Mouse (Mus musculus): Measurements from ENCODE around the gene Fcrl5. TPM values are rescaled to one million over a fixed set of nuclear protein-coding genes. Genes with fewer than 3 reads are reported as not detected.

The Fcrl5 gene
- polyA plus RNA-seq, 1 experiment, result not detected

DNA sequence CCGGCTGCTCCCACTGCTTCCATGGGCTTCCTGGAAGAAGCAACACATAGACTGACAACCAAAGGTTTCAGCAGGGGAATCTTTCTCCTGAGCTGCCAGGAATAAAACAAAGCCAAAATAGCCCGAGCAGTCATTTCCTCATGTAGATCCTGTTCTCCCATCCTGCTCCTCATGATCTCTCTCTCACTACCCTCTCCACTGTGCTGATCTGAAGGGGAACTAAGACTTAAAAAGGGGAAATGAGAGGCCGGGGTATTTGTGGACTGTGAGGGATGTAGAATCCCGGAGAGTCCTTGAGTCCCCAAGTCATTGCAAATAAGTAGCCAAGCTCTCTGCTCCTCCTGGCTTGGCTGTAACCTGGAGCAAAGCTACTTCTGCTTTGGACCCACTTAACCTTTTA, 85.6 kb downstream of the Fcrl5 start:
- TF ChIP-seq CTCF (IDR thresholded peaks at IDR 0.05; ENCODE audit: borderline replicate concordance, extremely low read depth, insufficient read depth, insufficient read length) (no peak), POLR2A (IDR thresholded peaks at IDR 0.05; ENCODE audit: borderline replicate concordance, extremely low read depth, insufficient read depth, insufficient read length, poor library complexity, severe bottlenecking) (no peak)
- no peak for DNase-seq (ENCODE audit: low read depth)

DNA sequence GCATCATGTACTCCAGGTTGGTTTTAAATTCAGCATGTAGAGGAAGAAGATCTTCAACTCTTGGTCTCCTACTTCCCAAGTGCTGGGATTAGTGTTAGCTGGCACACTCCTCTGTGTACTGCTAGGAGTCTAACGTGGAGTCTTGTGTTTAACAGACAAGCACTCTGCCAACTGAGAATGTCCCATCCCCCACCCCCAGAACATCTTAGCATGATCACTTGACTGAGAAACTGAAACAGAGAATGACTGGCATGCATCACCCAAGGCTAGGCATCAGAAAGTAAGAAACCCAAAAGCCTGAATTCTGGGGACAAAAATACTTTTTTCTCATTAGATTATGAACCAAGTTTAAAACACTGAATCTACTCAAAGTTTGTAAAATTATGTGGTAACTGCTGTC, 86.3 kb downstream of the Fcrl5 start:
- TF ChIP-seq CTCF (IDR thresholded peaks at IDR 0.05; ENCODE audit: borderline replicate concordance, extremely low read depth, insufficient read depth, insufficient read length) (no peak), POLR2A (IDR thresholded peaks at IDR 0.05; ENCODE audit: borderline replicate concordance, extremely low read depth, insufficient read depth, insufficient read length, poor library complexity, severe bottlenecking) (no peak)
- no peak for DNase-seq (ENCODE audit: low read depth)

DNA sequence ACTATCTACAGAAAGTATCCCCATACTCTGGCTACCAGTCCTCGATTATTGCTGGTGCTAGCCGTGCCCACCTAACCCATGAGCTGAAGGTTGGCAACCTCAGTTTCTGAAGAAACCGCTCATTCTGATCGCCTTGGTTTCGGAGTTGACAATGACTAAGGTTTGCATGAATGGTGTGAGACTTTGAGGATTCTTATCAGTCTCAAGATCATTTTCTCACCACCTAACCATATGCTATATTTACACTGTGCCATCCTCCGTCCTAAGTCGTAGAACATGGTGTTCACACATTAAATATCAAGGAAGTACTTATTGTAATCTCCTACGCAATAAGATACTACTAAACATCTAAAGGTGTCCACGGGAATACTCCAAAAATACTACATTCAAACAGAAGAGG, 88.1 kb downstream of the Fcrl5 start:
- no peak for DNase-seq (ENCODE audit: low read depth)
- TF ChIP-seq CTCF (IDR thresholded peaks at IDR 0.05; ENCODE audit: borderline replicate concordance, extremely low read depth, insufficient read depth, insufficient read length), result no peak
- TF ChIP-seq POLR2A (IDR thresholded peaks at IDR 0.05; ENCODE audit: borderline replicate concordance, extremely low read depth, insufficient read depth, insufficient read length, poor library complexity, severe bottlenecking), result no peak

GRCm38 (mm10) chr3:87525043-87525836, 89.7 kb downstream of the Fcrl5 start, which contains the start of gene Etv3:
Gene Etv3 (plus strand): TSS chr3:87525407.
- peak; percentile 96 for DNase-seq (ENCODE audit: low read depth)
- TF ChIP-seq CTCF (IDR thresholded peaks at IDR 0.05; ENCODE audit: borderline replicate concordance, extremely low read depth, insufficient read depth, insufficient read length), result no peak; the same call in 1 of the 2 replicates
- TF ChIP-seq POLR2A (IDR thresholded peaks at IDR 0.05; ENCODE audit: borderline replicate concordance, extremely low read depth, insufficient read depth, insufficient read length, poor library complexity, severe bottlenecking), result peak; percentile 75

- no peak for TF ChIP-seq POLR2A (IDR thresholded peaks at IDR 0.05; ENCODE audit: borderline replicate concordance, extremely low read depth, insufficient read depth, insufficient read length, poor library complexity, severe bottlenecking)
- TF ChIP-seq CTCF (IDR thresholded peaks at IDR 0.05; ENCODE audit: borderline replicate concordance, extremely low read depth, insufficient read depth, insufficient read length), result no peak
- peak; percentile 20 for DNase-seq (ENCODE audit: low read depth)
Measured at GRCm38 (mm10) chr3:87525837-87526570, 90.4 kb downstream of the Fcrl5 start.

GRCm38 (mm10) chr3:87527139-87527538, 91.6 kb downstream of the Fcrl5 start:
- DNase-seq (ENCODE audit: low read depth), result no peak
- TF ChIP-seq CTCF (IDR thresholded peaks at IDR 0.05; ENCODE audit: borderline replicate concordance, extremely low read depth, insufficient read depth, insufficient read length) (no peak), POLR2A (IDR thresholded peaks at IDR 0.05; ENCODE audit: borderline replicate concordance, extremely low read depth, insufficient read depth, insufficient read length, poor library complexity, severe bottlenecking) (no peak)

GRCm38 (mm10) chr3:87528021-87528420, 92.4 kb downstream of the Fcrl5 start:
- DNase-seq (ENCODE audit: low read depth), result no peak
- TF ChIP-seq CTCF (IDR thresholded peaks at IDR 0.05; ENCODE audit: borderline replicate concordance, extremely low read depth, insufficient read depth, insufficient read length) (no peak), POLR2A (IDR thresholded peaks at IDR 0.05; ENCODE audit: borderline replicate concordance, extremely low read depth, insufficient read depth, insufficient read length, poor library complexity, severe bottlenecking) (no peak)

DNA sequence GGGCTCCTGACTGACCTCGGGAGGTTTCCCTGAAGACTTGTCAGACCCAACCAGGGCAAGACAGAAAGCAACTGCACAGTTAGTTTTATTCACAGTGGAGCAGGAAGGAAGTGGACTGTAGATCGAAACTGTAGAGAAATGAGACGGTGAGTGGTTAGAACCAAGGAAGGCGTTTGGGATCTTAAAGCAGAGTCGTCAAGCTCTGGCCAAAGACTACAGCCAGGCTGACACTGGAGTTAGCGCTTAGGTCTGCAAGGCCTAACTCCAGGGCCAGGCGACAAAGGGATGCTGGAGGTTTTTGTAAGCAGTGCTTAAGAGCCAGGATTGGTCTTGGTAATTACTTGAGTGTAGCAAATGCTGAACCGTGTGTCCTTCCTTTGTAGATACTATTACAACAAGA, 93.3 kb downstream of the Fcrl5 start:
- DNase-seq (ENCODE audit: low read depth), result no peak
- TF ChIP-seq POLR2A (IDR thresholded peaks at IDR 0.05; ENCODE audit: borderline replicate concordance, extremely low read depth, insufficient read depth, insufficient read length, poor library complexity, severe bottlenecking) (no peak), CTCF (IDR thresholded peaks at IDR 0.05; ENCODE audit: borderline replicate concordance, extremely low read depth, insufficient read depth, insufficient read length) (no peak)

- DNase-seq (ENCODE audit: low read depth), result no peak
- TF ChIP-seq POLR2A (IDR thresholded peaks at IDR 0.05; ENCODE audit: borderline replicate concordance, extremely low read depth, insufficient read depth, insufficient read length, poor library complexity, severe bottlenecking) (no peak), CTCF (IDR thresholded peaks at IDR 0.05; ENCODE audit: borderline replicate concordance, extremely low read depth, insufficient read depth, insufficient read length) (no peak)
Measured at GRCm38 (mm10) chr3:87529568-87529967, 94.0 kb downstream of the Fcrl5 start.

GRCm38 (mm10) chr3:87530234-87530633, 94.7 kb downstream of the Fcrl5 start:
- no peak for DNase-seq (ENCODE audit: low read depth)
- TF ChIP-seq CTCF (IDR thresholded peaks at IDR 0.05; ENCODE audit: borderline replicate concordance, extremely low read depth, insufficient read depth, insufficient read length) (no peak), POLR2A (IDR thresholded peaks at IDR 0.05; ENCODE audit: borderline replicate concordance, extremely low read depth, insufficient read depth, insufficient read length, poor library complexity, severe bottlenecking) (no peak)

- DNase-seq (ENCODE audit: low read depth), result no peak
- TF ChIP-seq CTCF (IDR thresholded peaks at IDR 0.05; ENCODE audit: borderline replicate concordance, extremely low read depth, insufficient read depth, insufficient read length) (no peak), POLR2A (IDR thresholded peaks at IDR 0.05; ENCODE audit: borderline replicate concordance, extremely low read depth, insufficient read depth, insufficient read length, poor library complexity, severe bottlenecking) (no peak)
Measured at GRCm38 (mm10) chr3:87533667-87534378, 98.2 kb downstream of the Fcrl5 start.

Measured in brain, embryonic 14.5 days (tissue).